Mouse (Mus musculus) gastrocnemius, postnatal 36 days (tissue): ENCODE data around the gene Gm10283. TPM values are rescaled to one million over a fixed set of nuclear protein-coding genes. Genes with fewer than 3 reads are reported as not detected.
"Not testable (repeated sequence)": the region's sequence is repeated elsewhere in the genome, so short reads cannot be mapped to it uniquely, and the experiment has no call there.

Source experiments
- DNase-seq, 2 experiments: peaks; one replicate each; pipeline ENCODE4 v3.0.0; 2022
- intact Hi-C: fragments of 180-260 bp; cut with DNase I; formaldehyde crosslinking; loops from one replicate; pipeline ENCODE4 v1.15.1; 2025
- long read RNA-seq, 2 experiments: library from polyadenylated mRNA; stranded (forward); transcript quantifications; one replicate each; pipeline ENCODE4 v2.0.0; 2021
- total RNA-seq, 2 experiments: library from RNA; stranded (reverse); gene quantifications; 2 replicates each; pipeline ENCODE4 v1.2.3; 2021

The Gm10283 gene
- not detected for total RNA-seq
- long read RNA-seq, experiment 1, result 0 reads
- long read RNA-seq, experiment 2, result 0 reads

DNA sequence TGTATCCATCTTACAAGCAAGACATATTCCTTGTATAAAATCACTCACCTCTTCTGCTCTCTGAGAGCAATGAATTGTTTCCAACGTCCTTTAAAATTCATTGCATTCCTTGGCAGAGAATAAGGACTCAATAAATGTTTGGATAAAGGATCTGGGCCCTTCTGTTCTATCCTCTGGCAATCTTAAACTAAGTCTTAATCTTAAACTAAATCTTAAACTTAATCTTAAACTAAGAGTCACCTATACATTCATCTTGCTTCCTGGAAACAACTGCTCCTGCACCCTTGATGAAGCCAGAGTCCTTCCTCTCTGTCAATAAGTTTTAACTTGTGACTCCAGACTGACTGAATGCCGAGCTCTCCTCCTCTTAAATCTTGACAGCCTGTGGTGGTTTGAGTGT lies at the start of gene Gm10283:
Gm10283 (minus strand) TSS at position 101 of the 400 bp plus-strand sequence.
- intact Hi-C loops, result loop anchor here (10.0 kb wide), 1 partner anchor 132 kb away; the partner anchor contains the start of gene Mfap3l

GRCm38 (mm10) chr8:60534945-60535344 lies 31.9 kb upstream of the Gm10283 start:
- intact Hi-C loops, result no loop called here
- DNase-seq, result no peak

More for the DNA sequence above, at the start of gene Gm10283:
- no peak for DNase-seq

- intact Hi-C loops, result no loop called here
- no peak for DNase-seq
Measured at GRCm38 (mm10) chr8:60518286-60518685, 15.3 kb upstream of the Gm10283 start.

DNA sequence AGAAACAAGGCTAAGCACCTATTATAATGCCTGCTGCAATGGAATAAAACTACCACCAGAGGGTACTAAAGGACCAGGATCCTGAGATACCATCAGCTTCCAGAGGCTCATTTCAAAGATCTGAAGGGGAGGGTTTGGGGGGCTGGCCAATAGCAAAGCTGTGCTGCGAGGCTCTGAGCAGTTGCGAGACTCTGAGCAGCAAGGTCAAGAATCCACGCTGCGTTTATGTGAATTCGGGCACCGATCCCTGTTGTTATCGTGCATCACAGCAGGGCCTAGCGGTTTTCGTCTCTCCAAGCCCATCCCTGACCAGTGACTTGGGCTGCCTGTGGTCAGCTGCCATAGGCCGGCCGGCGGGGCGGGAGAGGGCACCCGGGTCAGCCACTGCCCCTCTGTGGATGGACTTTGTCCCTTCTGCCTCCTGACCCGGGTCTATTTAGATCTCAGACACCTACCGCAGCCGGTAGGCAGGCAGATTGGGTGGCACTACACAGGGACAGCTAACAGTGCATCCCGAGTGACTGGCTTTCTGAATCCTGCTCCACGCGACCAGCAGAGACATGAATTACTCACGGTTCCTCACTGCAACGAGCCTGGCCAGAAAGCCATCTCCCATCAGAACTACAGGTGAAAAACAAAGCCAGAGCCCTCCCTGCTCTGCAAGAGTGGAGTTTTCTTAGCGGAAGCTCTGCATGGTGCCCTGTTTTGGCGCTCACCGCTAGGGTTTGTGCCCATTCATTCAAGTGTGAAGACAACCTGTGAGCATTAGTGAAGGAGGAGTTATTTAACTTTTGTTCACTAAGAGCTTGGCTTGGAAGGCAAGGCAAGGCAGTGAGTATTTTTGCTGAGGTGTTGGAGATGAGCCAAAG lies 2.9 kb upstream of the Gm10283 start, which contains the start of gene Aadat:
Aadat (plus strand) TSS at position 280 of the 869 bp plus-strand sequence.
- DNase-seq, result peak; percentile 21 to 36
- intact Hi-C loops, result loop anchor here (5.0 to 10.0 kb wide), 2 partner anchors 129 to 361 kb away; partner anchors contain the start of gene Mfap3l

- DNase-seq, intact Hi-C loops: not testable (repeated sequence)
Measured at GRCm38 (mm10) chr8:60495046-60495445, 8.0 kb downstream of the Gm10283 start.

GRCm38 (mm10) chr8:60494606-60495005 lies 8.4 kb downstream of the Gm10283 start:
- DNase-seq, result no peak
- intact Hi-C loops, result no loop called here

DNA sequence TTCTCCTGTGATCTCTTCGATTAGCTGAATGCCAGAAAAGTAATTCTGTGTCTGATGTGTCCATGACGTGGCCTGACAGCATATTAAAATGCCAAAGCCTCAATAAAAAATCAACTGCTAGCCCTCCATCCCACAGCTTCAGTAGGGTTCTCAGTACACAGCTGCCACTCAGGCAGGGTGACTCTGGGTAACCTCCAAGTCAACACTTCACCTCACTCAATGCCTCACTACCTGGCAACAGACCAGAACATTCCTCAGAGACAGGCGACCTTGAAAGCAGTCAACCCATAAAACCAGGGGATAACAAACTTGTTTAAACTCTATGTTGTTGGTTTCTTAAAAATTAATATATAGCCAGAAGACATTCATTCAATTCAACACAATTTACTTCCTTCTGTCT lies 10.5 kb downstream of the Gm10283 start:
- DNase-seq, result no peak
- intact Hi-C loops, result no loop called here

- DNase-seq, result no peak
- intact Hi-C loops, result no loop called here
Measured at GRCm38 (mm10) chr8:60491871-60492270, 11.1 kb downstream of the Gm10283 start.

DNA sequence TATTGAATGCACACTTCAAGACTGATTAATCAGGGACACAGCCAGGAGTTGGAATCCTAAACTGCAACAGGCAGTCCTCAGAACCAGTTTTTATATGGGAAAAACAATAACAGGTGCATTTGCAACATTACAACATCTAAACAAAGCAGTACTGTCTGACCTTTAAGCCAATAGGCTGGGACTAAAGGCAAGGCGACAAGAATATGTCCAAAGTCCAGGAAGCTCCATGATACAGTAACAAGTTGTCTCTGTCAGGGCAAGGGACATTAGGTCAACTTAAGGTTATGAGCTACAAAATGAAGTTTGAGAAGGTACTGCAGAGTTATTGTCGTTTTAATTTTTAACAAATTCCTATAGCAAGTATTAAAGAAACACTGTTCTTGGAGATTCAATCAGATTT lies 12.9 kb downstream of the Gm10283 start:
- DNase-seq, result no peak
- intact Hi-C loops, result no loop called here

GRCm38 (mm10) chr8:60466686-60467335 lies 36.2 kb downstream of the Gm10283 start:
- intact Hi-C loops, result loop anchor here (5.0 kb wide), 1 partner anchor 1900 kb away; no protein-coding TSS in a partner anchor
- DNase-seq, result peak; percentile 16 to 34

DNA sequence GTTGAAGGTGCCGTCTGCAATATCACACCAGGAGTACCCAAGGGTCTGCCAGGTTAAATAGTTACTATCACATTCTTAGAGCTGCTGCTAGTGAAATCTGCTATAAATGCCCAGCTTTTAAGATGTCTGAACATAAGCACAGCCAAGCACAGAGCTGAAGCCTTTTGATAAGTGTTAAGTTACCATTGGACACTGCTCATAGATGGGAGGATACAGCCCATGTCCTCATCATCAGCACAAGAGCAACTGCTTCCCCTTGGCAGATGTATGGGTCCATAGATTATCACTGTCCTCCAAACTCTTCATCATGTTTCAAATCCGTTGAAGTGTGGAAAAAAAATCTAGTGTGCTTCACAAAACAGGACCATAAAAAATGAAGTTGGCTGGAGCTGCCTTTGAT lies 53.7 kb downstream of the Gm10283 start:
- intact Hi-C loops, result no loop called here
- no peak for DNase-seq

GRCm38 (mm10) chr8:60444989-60445388 lies 58.0 kb downstream of the Gm10283 start:
- intact Hi-C loops, result no loop called here
- no peak for DNase-seq

DNA sequence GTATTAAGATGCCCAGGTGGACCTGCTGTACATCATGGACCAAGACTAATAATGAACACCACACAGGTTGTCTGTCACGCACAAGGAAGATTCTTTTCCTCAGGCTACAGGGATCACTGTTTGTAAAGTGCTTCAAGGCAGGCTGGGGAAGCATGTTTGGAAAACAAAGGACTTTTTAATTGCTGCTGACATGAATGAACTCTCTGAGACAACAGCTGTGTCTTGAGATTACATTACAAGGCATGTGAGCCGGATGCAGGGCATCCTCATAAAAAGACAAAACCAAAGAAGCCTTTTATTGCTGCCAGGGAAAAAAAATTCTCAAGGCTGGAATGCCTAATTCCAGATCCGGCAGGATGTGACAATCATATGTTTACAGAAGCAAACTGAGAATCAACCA lies 64.4 kb downstream of the Gm10283 start:
- intact Hi-C loops, result no loop called here
- DNase-seq, result no peak

DNA sequence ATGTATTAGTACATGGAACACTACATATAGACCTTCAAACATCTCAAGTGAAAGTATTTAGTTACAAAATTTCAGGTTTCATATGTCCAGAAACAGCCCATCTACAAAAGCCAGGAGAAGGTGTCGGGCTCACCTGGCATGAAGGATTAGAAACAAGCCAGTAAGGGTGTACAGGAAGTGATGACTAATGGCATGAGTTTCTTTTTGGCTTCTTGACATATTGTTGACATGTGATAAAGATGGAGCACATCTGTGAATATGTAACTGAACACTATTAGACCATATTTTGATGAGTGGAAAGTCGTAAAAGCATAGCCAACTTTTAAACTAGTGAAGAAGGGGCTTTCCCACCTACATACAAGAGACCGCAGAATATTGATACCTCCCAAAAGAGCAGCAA lies 66.1 kb downstream of the Gm10283 start:
- intact Hi-C loops, result no loop called here
- no peak for DNase-seq

GRCm38 (mm10) chr8:60432649-60433048 lies 70.3 kb downstream of the Gm10283 start:
- no peak for DNase-seq
- intact Hi-C loops, result no loop called here

DNA sequence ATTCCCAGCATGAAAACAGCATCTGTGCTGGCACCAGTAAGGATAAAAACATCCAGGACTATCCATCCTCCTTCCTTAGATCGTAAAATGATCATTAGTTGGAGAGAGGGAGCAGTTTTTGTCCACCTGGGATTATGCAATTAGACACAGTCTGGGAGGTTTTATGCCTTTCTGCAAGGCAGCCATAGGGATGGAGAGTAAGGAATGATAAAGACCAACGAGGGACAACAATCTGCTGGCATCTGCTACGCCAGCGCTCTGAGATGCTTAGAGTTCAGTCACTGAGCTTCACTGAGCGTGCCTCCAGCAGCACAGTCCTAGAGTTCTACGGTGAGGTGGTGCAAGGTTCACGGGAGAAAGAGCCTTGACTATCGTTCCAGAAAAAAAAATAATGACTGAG lies 96.6 kb downstream of the Gm10283 start:
- DNase-seq, result no peak
- intact Hi-C loops, result no loop called here

- DNase-seq, result no peak
- intact Hi-C loops, result no loop called here
Measured at GRCm38 (mm10) chr8:60404994-60405548, 97.9 kb downstream of the Gm10283 start.

DNA sequence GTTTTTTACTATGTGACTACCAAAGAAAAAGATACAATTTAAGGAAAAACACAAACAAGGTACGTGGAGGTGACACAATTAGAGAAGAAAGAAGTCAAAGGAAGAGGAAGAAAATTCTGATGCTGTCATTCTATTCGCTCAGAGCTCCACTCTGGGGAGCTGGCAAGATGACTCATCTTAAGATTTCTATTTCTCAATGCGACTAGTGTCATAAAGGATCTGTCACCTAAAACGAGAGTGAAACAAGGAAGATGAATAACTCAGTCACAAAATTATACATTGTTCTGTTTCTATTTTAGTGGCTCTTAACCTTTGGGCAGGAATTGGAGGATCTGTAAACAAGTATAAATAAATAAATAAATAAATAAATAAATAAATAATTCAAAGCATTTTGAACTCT lies 109.3 kb downstream of the Gm10283 start:
- intact Hi-C loops, result no loop called here
- DNase-seq, result no peak

DNA sequence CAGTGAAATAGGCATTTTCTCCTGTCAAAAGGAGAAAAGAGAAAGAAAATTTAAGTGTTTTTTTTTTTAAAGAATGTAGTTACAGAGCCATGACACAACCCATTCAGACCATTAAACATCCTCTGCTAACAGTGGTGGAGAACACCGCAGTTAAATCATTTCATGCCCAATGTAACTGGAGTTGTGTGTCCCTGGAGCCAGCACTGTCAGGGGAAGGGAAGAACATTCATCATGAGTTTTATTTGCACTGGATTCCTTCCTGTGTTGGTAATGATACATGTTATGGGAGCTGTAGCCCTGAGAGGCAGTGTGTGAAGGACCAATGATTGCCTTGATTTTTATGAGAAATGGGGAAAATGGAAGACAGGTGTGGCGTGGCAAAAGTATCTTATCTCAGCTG lies 116.4 kb downstream of the Gm10283 start:
- intact Hi-C loops, result no loop called here
- DNase-seq, result no peak
